Mouse (Mus musculus): ENCODE results near the gene Pik3r2. TPM values are rescaled to one million over a fixed set of nuclear protein-coding genes. Genes with fewer than 3 reads are reported as not detected.

The Pik3r2 gene
- polyA plus RNA-seq, 1 experiment from 2014 or later = 49.1 TPM

DNA sequence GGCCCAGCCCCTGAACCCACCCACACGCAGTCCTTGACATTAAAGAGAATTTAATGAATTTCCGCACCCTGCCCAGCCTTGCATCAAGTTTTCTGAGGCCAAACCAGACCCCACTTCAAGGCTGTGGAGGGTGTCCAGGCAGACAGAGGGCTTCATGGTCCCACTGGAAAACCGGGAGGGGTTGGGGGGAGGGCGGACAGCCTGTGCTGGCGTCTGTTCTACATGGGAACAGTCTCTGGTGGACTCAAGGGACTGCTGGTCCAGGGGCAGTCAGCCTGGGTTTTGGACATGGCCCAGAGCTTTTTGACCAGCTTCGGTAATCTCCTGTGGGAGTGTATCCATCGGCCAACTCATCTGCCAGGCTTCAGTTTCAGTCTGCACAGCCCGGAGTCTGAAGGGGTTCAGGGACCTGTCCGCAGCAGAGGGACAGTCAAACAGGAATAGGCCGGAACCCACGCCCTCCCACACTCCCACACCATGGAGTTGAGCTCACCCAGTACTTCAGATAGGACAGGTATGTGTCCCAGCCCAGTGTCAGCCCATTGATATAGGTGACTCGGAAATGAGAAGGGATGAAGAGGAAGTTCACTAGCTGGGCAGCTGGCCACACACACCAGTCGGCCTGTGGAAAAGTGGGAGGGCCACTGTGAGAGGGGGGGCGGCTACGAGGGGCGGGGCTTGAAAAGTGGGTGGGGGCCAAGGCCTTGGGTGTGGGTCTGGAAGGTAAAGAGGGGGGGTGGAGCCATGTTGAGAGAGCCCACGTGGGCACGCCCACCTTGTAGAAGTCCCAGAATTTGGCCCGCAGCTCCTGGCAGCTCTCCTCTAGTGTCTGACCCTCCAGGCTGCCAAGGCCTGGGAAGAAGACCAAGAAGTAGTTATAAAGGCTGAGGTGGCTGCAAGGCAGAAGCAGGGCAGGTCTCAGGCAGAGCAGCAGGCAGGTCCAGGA is 17.6 kb downstream of the Pik3r2 start:
- no peak overlapping the region for H3K9ac ChIP-seq (ENCODE audit: low read depth, low read length)
- 64% methylated on average over 19 of the region's 19 CpGs for WGBS
- no peak for ATAC-seq (ENCODE audit: low FRiP score, low TSS enrichment)
- H3K4me1 ChIP-seq (ENCODE audit: control insufficient read depth, insufficient read depth, low read length) = peaks cover 27% of the 10 kb centered on the region
- no peaks in the 10 kb centered on the region for H3K9me3 ChIP-seq (ENCODE audit: control insufficient read depth, low read length)
- no peak overlapping the region for H3K4me3 ChIP-seq (ENCODE audit: low read length)
- no peak overlapping the region for H3K4me2 ChIP-seq (replicated peaks; ENCODE audit: low read depth, low read length)
- H3K36me3 ChIP-seq (ENCODE audit: control insufficient read depth, insufficient read depth, low read length) = peaks cover 18% of the 10 kb centered on the region; the same call in 1 of the 2 replicates
- no peaks in the 10 kb centered on the region for H3K27me3 ChIP-seq (ENCODE audit: control insufficient read depth, insufficient read depth, low read length)
- H3K27ac ChIP-seq (ENCODE audit: low read depth, low read length) = no peak overlapping the region

DNA sequence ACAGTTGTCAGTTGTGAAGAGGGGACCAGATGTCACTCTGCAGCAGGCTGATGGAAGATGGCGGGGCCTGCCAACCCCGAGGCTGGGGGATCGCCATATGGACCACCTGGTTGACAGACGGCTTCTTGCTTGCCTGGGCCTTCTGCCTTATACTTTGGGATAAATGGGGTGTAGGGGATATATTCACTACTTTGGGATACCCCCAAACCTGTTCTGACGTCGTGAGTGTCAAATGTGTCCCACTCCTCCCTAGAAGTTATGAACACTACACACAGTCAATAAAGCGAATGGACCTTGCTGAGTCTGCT is 18.3 kb downstream of the Pik3r2 start:
- H3K4me1 ChIP-seq (ENCODE audit: control insufficient read depth, insufficient read depth, low read length) = peaks cover 33% of the 10 kb centered on the region
- no peaks in the 10 kb centered on the region for H3K27me3 ChIP-seq (ENCODE audit: control insufficient read depth, insufficient read depth, low read length)
- H3K36me3 ChIP-seq (ENCODE audit: control insufficient read depth, insufficient read depth, low read length) = peaks cover 14% of the 10 kb centered on the region; the same call in 1 of the 2 replicates
- H3K9ac ChIP-seq (ENCODE audit: low read depth, low read length) = no peak overlapping the region
- 84% methylated on average over 7 of the region's 7 CpGs for WGBS
- ATAC-seq (ENCODE audit: low FRiP score, low TSS enrichment) = no peak
- no peaks in the 10 kb centered on the region for H3K9me3 ChIP-seq (ENCODE audit: control insufficient read depth, low read length)
- H3K27ac ChIP-seq (ENCODE audit: low read depth, low read length) = no peak overlapping the region
- no peak overlapping the region for H3K4me3 ChIP-seq (ENCODE audit: low read length)
- no peak overlapping the region for H3K4me2 ChIP-seq (replicated peaks; ENCODE audit: low read depth, low read length)

DNA sequence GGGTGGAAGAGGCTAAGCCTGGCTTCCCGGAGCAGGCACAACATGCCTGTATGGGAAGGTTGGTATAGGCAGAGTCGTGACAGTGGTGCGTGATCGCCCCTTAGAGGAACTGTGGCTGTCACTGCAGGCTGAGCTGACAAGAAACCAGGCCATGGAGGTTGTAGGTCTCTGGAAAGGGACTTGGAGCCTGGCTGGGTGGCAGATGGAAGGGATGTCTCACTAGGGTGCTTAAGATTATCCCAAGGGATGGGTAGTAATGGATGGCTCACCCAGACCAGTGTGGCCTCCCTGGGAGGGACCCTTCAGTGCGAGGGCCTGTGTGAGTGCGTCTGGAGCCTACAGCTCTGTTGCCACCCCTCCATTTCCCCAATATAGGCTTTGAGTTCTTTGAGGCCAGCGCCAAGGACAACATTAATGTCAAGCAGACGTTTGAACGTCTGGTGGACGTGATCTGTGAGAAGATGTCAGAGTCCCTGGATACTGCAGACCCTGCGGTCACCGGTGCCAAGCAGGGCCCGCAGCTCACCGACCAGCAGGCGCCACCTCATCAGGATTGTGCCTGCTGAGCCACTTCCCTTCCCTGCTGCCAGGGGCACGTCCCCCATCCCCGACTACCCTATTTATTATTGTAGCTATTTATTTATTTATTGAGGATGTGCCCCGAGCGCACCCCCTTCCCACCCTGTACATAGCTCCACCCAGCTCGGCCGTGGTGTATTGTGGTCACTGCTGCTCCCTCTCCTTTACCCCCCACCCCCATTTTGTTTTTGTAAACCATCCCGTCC is 18.8 kb downstream of the Pik3r2 start:
- Histone ChIP-seq H3K9ac (ENCODE audit: low read depth, low read length) (no peak overlapping the region), H3K36me3 (ENCODE audit: control insufficient read depth, insufficient read depth, low read length) (peaks cover 14% of the 10 kb centered on the region; the same call in 1 of the 2 replicates), H3K4me2 (replicated peaks; ENCODE audit: low read depth, low read length) (no peak overlapping the region), H3K4me3 (ENCODE audit: low read length) (no peak overlapping the region), H3K4me1 (ENCODE audit: control insufficient read depth, insufficient read depth, low read length) (peaks cover 37% of the 10 kb centered on the region), H3K27me3 (ENCODE audit: control insufficient read depth, insufficient read depth, low read length) (no peaks in the 10 kb centered on the region), H3K9me3 (ENCODE audit: control insufficient read depth, low read length) (no peaks in the 10 kb centered on the region), H3K27ac (ENCODE audit: low read depth, low read length) (no peak overlapping the region)
- 76% methylated on average over 22 of the region's 22 CpGs for WGBS
- no peak for ATAC-seq (ENCODE audit: low FRiP score, low TSS enrichment)

DNA sequence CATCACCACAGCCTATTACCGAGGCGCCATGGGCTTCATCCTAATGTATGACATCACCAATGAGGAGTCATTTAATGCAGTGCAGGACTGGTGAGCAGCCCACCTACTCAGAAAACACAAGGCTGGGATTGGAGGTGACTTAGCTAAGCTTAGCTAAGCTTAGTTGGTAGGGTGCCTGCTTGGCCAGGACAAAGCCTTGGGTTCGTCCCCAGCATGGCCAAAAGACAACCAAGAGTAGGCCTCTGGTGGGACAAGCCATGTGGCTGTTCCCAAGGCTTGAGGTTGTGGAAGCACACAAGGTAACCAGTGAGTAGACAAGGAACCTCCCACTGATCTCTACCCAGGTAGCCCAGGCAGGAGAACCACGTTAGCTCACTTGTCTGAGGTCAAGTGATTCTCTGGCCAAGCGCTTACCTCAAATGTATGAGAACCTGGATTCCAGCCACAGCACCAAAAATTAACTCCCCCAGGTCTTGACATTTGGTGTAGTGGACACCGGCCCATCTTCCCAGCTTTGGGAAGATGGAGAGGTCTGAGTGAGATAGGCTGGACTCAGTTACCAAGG is 20.0 kb downstream of the Pik3r2 start:
- no peak overlapping the region for H3K27ac ChIP-seq (ENCODE audit: low read depth, low read length)
- no peak for ATAC-seq (ENCODE audit: low FRiP score, low TSS enrichment)
- no peak overlapping the region for H3K4me2 ChIP-seq (replicated peaks; ENCODE audit: low read depth, low read length)
- H3K36me3 ChIP-seq (ENCODE audit: control insufficient read depth, insufficient read depth, low read length) = peaks cover 14% of the 10 kb centered on the region; the same call in 1 of the 2 replicates
- no peaks in the 10 kb centered on the region for H3K9me3 ChIP-seq (ENCODE audit: control insufficient read depth, low read length)
- no peak overlapping the region for H3K4me3 ChIP-seq (ENCODE audit: low read length)
- H3K4me1 ChIP-seq (ENCODE audit: control insufficient read depth, insufficient read depth, low read length) = peaks cover 42% of the 10 kb centered on the region
- H3K9ac ChIP-seq (ENCODE audit: low read depth, low read length) = no peak overlapping the region
- 89% methylated on average over 6 of the region's 6 CpGs for WGBS
- H3K27me3 ChIP-seq (ENCODE audit: control insufficient read depth, insufficient read depth, low read length) = no peaks in the 10 kb centered on the region

DNA sequence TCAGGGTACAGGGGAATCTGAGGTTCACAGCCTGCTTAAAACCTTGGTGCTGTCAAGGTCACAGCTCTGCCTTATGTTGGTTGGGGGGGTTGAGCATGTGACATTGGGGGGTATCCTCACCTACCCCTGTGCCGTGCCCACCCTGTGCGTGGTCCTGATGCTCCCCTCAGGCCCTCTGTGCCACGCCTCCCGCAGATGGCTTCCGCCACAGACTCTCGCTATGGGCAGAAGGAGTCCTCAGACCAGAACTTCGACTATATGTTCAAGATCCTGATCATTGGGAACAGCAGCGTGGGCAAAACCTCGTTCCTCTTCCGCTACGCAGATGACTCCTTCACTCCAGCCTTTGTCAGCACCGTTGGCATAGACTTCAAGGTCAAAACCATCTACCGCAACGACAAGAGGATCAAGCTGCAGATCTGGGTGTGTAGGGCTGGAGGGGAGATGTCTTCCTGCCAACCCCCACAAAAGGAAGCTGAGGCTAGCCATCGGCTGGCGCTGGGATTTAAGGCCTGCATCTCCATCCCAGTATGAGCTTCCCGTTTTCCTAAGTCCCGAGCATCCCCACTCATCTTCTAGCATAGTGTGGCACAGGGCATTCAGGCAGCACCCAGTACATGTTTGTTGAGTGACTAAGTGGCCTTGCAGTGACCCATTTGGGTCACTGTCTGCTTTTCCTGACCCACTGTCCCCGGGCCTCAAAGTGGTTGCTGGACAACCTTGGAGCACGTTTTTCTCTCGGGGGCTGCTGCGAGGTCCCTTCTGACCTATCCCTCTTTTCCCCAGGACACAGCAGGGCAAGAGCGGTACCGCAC is 20.6 kb downstream of the Pik3r2 start:
- no peak overlapping the region for H3K9ac ChIP-seq (ENCODE audit: low read depth, low read length)
- ATAC-seq (ENCODE audit: low FRiP score, low TSS enrichment) = no peak
- H3K27me3 ChIP-seq (ENCODE audit: control insufficient read depth, insufficient read depth, low read length) = no peaks in the 10 kb centered on the region
- H3K9me3 ChIP-seq (ENCODE audit: control insufficient read depth, low read length) = no peaks in the 10 kb centered on the region
- H3K4me2 ChIP-seq (replicated peaks; ENCODE audit: low read depth, low read length) = no peak overlapping the region
- H3K36me3 ChIP-seq (ENCODE audit: control insufficient read depth, insufficient read depth, low read length) = peaks cover 14% of the 10 kb centered on the region; the same call in 1 of the 2 replicates
- WGBS = 87% methylated on average over 24 of the region's 24 CpGs
- peaks cover 42% of the 10 kb centered on the region for H3K4me1 ChIP-seq (ENCODE audit: control insufficient read depth, insufficient read depth, low read length)
- H3K27ac ChIP-seq (ENCODE audit: low read depth, low read length) = no peak overlapping the region
- peak overlapping the region; percentile 58; the same call in 1 of the 2 replicates for H3K4me3 ChIP-seq (ENCODE audit: low read length)

DNA sequence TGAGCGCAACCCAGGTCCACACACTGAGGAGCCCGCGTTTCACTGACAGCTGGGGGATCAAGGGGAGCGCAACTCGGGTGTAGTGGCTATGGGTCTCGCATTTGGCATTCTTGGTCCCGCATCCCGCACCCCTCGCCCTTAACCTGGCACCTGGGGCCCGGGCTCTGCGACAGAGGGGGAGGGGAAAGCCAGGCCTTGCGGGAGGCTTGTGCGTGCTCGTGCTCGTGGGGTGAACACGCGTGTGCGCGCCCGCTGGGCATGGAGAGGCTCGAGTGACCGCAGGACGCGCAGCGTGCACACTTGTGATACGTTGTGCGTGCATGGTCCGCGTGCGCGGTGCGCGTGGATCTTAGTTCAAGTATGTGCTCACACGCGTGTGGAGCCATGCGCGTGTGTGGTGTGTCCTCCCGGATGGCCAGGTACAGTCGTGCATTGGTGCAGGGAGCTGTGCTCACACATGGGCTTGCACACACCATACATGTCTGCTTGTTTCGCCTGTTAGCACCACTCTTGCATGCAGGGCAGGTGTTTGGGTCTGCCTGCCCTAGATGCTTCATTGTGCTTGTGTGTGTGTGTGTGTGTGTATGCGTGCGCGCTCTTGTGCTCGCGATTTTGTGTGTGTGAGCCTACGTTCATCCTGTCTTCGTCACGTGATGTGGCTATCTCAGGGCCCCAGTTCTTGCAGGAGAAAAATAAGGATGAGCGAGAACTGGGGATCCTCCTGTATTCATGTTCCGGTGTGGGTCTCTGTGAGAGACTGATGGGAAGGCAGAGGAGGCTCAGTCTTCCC is 21.4 kb downstream of the Pik3r2 start:
- Histone ChIP-seq H3K4me2 (replicated peaks; ENCODE audit: low read depth, low read length) (peak overlapping the region; percentile 90), H3K36me3 (ENCODE audit: control insufficient read depth, insufficient read depth, low read length) (peaks cover 14% of the 10 kb centered on the region; the same call in 1 of the 2 replicates), H3K9ac (ENCODE audit: low read depth, low read length) (peak overlapping the region; percentile 77), H3K27ac (ENCODE audit: low read depth, low read length) (no peak overlapping the region), H3K9me3 (ENCODE audit: control insufficient read depth, low read length) (no peaks in the 10 kb centered on the region), H3K27me3 (ENCODE audit: control insufficient read depth, insufficient read depth, low read length) (no peaks in the 10 kb centered on the region), H3K4me1 (ENCODE audit: control insufficient read depth, insufficient read depth, low read length) (peaks cover 38% of the 10 kb centered on the region), H3K4me3 (ENCODE audit: low read length) (peak overlapping the region; percentile 58)
- WGBS = 14% methylated on average over 50 of the region's 50 CpGs
- peak; percentile 36; the same call in 1 of the 2 replicates for ATAC-seq (ENCODE audit: low FRiP score, low TSS enrichment)

DNA sequence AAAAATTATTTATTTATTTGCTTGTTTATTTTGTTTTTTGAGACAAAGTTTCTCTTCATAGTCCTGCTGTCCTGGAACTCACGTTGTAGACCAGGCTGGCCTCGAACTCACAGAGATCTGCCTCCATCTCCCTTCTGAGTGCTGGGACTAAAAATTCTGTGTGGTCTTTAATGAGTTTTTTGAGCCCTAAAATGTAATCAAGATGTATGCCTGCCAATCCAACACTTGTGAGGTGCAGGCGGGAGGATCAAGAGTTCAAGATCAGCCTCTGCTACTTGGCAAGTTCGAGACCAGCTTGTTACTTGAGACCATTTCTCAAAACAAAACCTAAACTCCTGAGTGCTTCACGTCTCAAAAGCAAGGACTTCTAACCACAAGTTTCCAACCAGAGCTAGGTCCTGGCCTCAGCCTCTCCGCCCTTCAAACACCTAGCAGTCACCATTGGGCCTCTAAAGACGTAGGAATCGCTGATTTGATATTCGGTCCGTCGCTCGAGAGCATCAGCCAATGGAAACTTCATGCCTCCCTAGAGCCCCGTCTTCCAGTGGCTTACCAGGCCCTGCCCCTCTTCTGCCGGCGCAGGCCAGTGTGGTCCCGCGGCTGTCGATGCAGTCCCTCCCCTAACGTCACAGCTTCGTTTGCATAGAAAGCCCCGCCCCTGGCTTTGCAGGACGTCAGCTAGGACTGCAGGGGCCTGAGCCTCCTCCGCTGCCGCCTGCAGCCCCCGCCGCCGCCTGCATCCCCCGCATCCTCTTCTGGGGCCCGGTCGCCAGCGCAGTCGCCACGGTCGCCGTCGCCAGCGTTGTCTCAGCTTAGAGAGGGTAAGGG is 22.3 kb downstream of the Pik3r2 start, which contains the start of gene Rab3a:
TSS of gene Rab3a (plus strand) at position 637 of the 828 bp plus-strand sequence.
- Histone ChIP-seq H3K9me3 (ENCODE audit: control insufficient read depth, low read length) (no peaks in the 10 kb centered on the region), H3K36me3 (ENCODE audit: control insufficient read depth, insufficient read depth, low read length) (peaks cover 14% of the 10 kb centered on the region; the same call in 1 of the 2 replicates), H3K27me3 (ENCODE audit: control insufficient read depth, insufficient read depth, low read length) (no peaks in the 10 kb centered on the region), H3K27ac (ENCODE audit: low read depth, low read length) (peak within 1 kb of the TSS; percentile 83), H3K9ac (ENCODE audit: low read depth, low read length) (peak within 1 kb of the TSS; percentile 77), H3K4me1 (ENCODE audit: control insufficient read depth, insufficient read depth, low read length) (peaks cover 30% of the 10 kb centered on the region), H3K4me3 (ENCODE audit: low read length) (peak within 1 kb of the TSS; percentile 58), H3K4me2 (replicated peaks; ENCODE audit: low read depth, low read length) (peak within 1 kb of the TSS; percentile 90)
- WGBS = 8% methylated on average over 37 of the region's 37 CpGs
- ATAC-seq (ENCODE audit: low FRiP score, low TSS enrichment) = peak; percentile 97
